ENCODE assay signal across 8 mouse cellular contexts in genomic region chr12:112151244-112151979, GRCm38 (mm10). TPM values are rescaled to one million over a fixed set of nuclear protein-coding genes. Genes with fewer than 3 reads are reported as not detected.
A peak's percentile ranks its signal among the peaks of the same experiment; 100 is the strongest.
DNase-seq lines count a peak whose midpoint lies in the region; ATAC-seq and TF ChIP-seq lines count a peak whose summit lies in the region.

No protein-coding gene starts in this region.

- peak overlapping the region; percentile 79 for H3K27ac ChIP-seq in forebrain, embryonic 10.5 days
- no peak overlapping the region for H3K27ac ChIP-seq in forebrain, postnatal 0 days (ENCODE audit: low read depth, low read length)
- peak overlapping the region; percentile 66 for H3K27ac ChIP-seq in embryonic facial prominence, embryonic 13.5 days
- H3K27ac ChIP-seq in kidney, embryonic 15.5 days, result peak overlapping the region; percentile 66

- peak; percentile 39 for DNase-seq in forebrain, embryonic 10.5 days (ENCODE audit: extremely low spot score, low spot score)
- DNase-seq in forebrain, postnatal 0 days, result no peak
- DNase-seq in lung, postnatal 25 days (ENCODE audit: low spot score), result peak; percentile 24
- DNase-seq in Muller cell, postnatal 12 days (ENCODE audit: inconsistent ontology term), result no peak
- DNase-seq in right cerebral cortex, postnatal 36 days (ENCODE audit: low spot score in 2 of 2), result no peak

- no peak for ATAC-seq in forebrain, postnatal 0 days
- no peak for ATAC-seq in embryonic facial prominence, embryonic 13.5 days (ENCODE audit: insufficient number of reproducible peaks, insufficient read depth, low FRiP score, low TSS enrichment, low read depth)
- ATAC-seq in kidney, embryonic 15.5 days (replicated peaks; ENCODE audit: low FRiP score), result peak; percentile 16; the same call in 1 of the 2 replicates
- no peak for ATAC-seq in cerebellum, adult (ENCODE audit: insufficient number of reproducible peaks, low FRiP score, low TSS enrichment)

- 45% methylated on average over 12 of the region's 12 CpGs for WGBS in forebrain, embryonic 10.5 days
- WGBS in forebrain, postnatal 0 days, result 49% methylated on average over 12 of the region's 12 CpGs
- WGBS in embryonic facial prominence, embryonic 13.5 days, result 28% methylated on average over 12 of the region's 12 CpGs
- WGBS in kidney, embryonic 15.5 days, result 35% methylated on average over 12 of the region's 12 CpGs

- no peaks in the 10 kb centered on the region for H3K9me3 ChIP-seq in forebrain, embryonic 10.5 days
- H3K9me3 ChIP-seq in forebrain, postnatal 0 days (ENCODE audit: low read length), result no peaks in the 10 kb centered on the region
- no peaks in the 10 kb centered on the region for H3K9me3 ChIP-seq in embryonic facial prominence, embryonic 13.5 days
- no peaks in the 10 kb centered on the region for H3K9me3 ChIP-seq in kidney, embryonic 15.5 days (replicated peaks)

- H3K36me3 ChIP-seq in forebrain, embryonic 10.5 days (replicated peaks), result peaks cover 20% of the 10 kb centered on the region
- H3K36me3 ChIP-seq in forebrain, postnatal 0 days (ENCODE audit: insufficient read depth), result no peaks in the 10 kb centered on the region
- peaks cover 9% of the 10 kb centered on the region; the same call in 1 of the 2 replicates for H3K36me3 ChIP-seq in embryonic facial prominence, embryonic 13.5 days
- no peaks in the 10 kb centered on the region for H3K36me3 ChIP-seq in kidney, embryonic 15.5 days

- peaks cover 40% of the 10 kb centered on the region for H3K27me3 ChIP-seq in forebrain, embryonic 10.5 days (ENCODE audit: poor library complexity, severe bottlenecking)
- no peaks in the 10 kb centered on the region for H3K27me3 ChIP-seq in forebrain, postnatal 0 days (ENCODE audit: insufficient read depth, low read length)
- H3K27me3 ChIP-seq in embryonic facial prominence, embryonic 13.5 days, result no peaks in the 10 kb centered on the region
- H3K27me3 ChIP-seq in kidney, embryonic 15.5 days, result peaks cover 17% of the 10 kb centered on the region

- no peak overlapping the region for H3K9ac ChIP-seq in forebrain, postnatal 0 days
- H3K9ac ChIP-seq in embryonic facial prominence, embryonic 13.5 days, result peak overlapping the region; percentile 55
- H3K9ac ChIP-seq in kidney, embryonic 15.5 days, result 0 out of 2 replicates have a peak overlapping the region, but pooled peaks have one; percentile 23

- peak overlapping the region; percentile 4 for H3K4me3 ChIP-seq in forebrain, embryonic 10.5 days
- H3K4me3 ChIP-seq in forebrain, postnatal 0 days (ENCODE audit: low read depth, low read length), result no peak overlapping the region
- H3K4me3 ChIP-seq in embryonic facial prominence, embryonic 13.5 days, result no peak overlapping the region
- H3K4me3 ChIP-seq in kidney, embryonic 15.5 days (replicated peaks), result no peak overlapping the region

- H3K4me2 ChIP-seq in forebrain, postnatal 0 days (ENCODE audit: low read depth), result no peak overlapping the region
- peak overlapping the region; percentile 40 for H3K4me2 ChIP-seq in embryonic facial prominence, embryonic 13.5 days
- H3K4me2 ChIP-seq in kidney, embryonic 15.5 days, result peak overlapping the region; percentile 16; the same call in 1 of the 2 replicates

- TF ChIP-seq CTCF in forebrain, postnatal 0 days (IDR thresholded peaks at IDR 0.05; ENCODE audit: low read depth), result no peak

- peaks cover 99% of the 10 kb centered on the region for H3K4me1 ChIP-seq in forebrain, embryonic 10.5 days
- H3K4me1 ChIP-seq in forebrain, postnatal 0 days (ENCODE audit: insufficient read depth), result peaks cover 14% of the 10 kb centered on the region
- peaks cover 94% of the 10 kb centered on the region for H3K4me1 ChIP-seq in embryonic facial prominence, embryonic 13.5 days
- H3K4me1 ChIP-seq in kidney, embryonic 15.5 days, result peaks cover 57% of the 10 kb centered on the region

RNA-seq across cellular contexts. Expression of gene Kif26a, which starts 5.4 kb away (rescaled TPM):
- 3.8 and 4.4 TPM in 2 replicates for polyA plus RNA-seq in forebrain, embryonic 10.5 days (2016; fragmentation: Nextera tagmentation; extraction: Ambion mirVana)
- 50.4 and 55.1 TPM in 2 replicates for total RNA-seq in forebrain, postnatal 0 days (2014; rRNA removed)
- polyA plus RNA-seq in forebrain, postnatal 0 days (2015; fragmentation: Nextera tagmentation; extraction: Ambion mirVana), result 5.0 and 6.2 TPM in 2 replicates
- polyA plus RNA-seq in embryonic facial prominence, embryonic 13.5 days (2015; fragmentation: Nextera tagmentation; extraction: Ambion mirVana), result 6.9 and 7.2 TPM in 2 replicates
- polyA plus RNA-seq in kidney, embryonic 15.5 days (2015; fragmentation: Nextera tagmentation; extraction: Ambion mirVana), result 3.6 and 4.5 TPM in 2 replicates

RNA-seq across cellular contexts. Expression of gene Aspg, which starts 44.9 kb away (rescaled TPM):
- polyA plus RNA-seq in forebrain, embryonic 10.5 days (2016; fragmentation: Nextera tagmentation; extraction: Ambion mirVana), result 1.3 and 2.0 TPM in 2 replicates
- 2.9 and 3.9 TPM in 2 replicates for total RNA-seq in forebrain, postnatal 0 days (2014; rRNA removed)
- 0.52 and 1.3 TPM in 2 replicates for polyA plus RNA-seq in forebrain, postnatal 0 days (2015; fragmentation: Nextera tagmentation; extraction: Ambion mirVana)
- 0.60 and 1.1 TPM in 2 replicates for polyA plus RNA-seq in embryonic facial prominence, embryonic 13.5 days (2015; fragmentation: Nextera tagmentation; extraction: Ambion mirVana)
- 1.9 and 3.1 TPM in 2 replicates for polyA plus RNA-seq in kidney, embryonic 15.5 days (2015; fragmentation: Nextera tagmentation; extraction: Ambion mirVana)

Comparison
In these comparisons a context has a peak if more than half of its experiments do, and no peak if none do; other contexts are left out.
1. DNase-seq: peak in forebrain, embryonic 10.5 days (single experiment) and lung, postnatal 25 days (single experiment); none in forebrain, postnatal 0 days (single experiment), Muller cell, postnatal 12 days (single experiment) and right cerebral cortex, postnatal 36 days (0 of 2).